Mouse (Mus musculus) bone marrow macrophage, adult 2 months (primary cell): ENCODE results near the gene 1500015O10Rik.

Source experiments
- CTCF ChIP-seq: IDR thresholded peaks from 2 replicates; pipeline ENCODE4 v1.5.1; 2012; ENCODE audit warnings: low read depth, mild to moderate bottlenecking, low read length, moderate library complexity
- POLR2A ChIP-seq: IDR thresholded peaks from 2 replicates; pipeline ENCODE4 v1.6.1; 2012; ENCODE audit warnings: mild to moderate bottlenecking, low read depth, low read length, borderline replicate concordance

- TF ChIP-seq CTCF (no peak), POLR2A (no peak)
These were observed 42.3 kb downstream of the 1500015O10Rik start for GRCm38 (mm10) chr1:43772694-43773093.
